Mouse (Mus musculus) lung, embryonic 14.5 days (tissue): Measurements from ENCODE around the gene Clmn. TPM values are rescaled to one million over a fixed set of nuclear protein-coding genes. Genes with fewer than 3 reads are reported as not detected.
A peak's percentile ranks its signal among the peaks of the same experiment; 100 is the strongest.

ENCODE experiments used
- ATAC-seq: fragments of 200-750 bp; cut with Nextera tagmentation; 2 replicates; pipeline ENCODE4 v1.8.0; 2017; ENCODE audit warnings: mild to moderate bottlenecking, moderate TSS enrichment, moderate library complexity; ENCODE audit not compliant: insufficient read depth
- DNase-seq: peaks from one replicate; pipeline ENCODE4 v3.0.0-alpha.2; 2015
- H3K27ac ChIP-seq: fragments of 300-500 bp; sonication (generic); 2 replicates; pipeline ENCODE4 v1.5.1; 2014; ENCODE audit warnings: low read depth, mild to moderate bottlenecking, moderate library complexity
- H3K27me3 ChIP-seq: fragments of 300-500 bp; sonication (generic); 2 replicates; pipeline ENCODE4 v1.6.1; 2014; ENCODE audit warnings: low read length, control low read depth; ENCODE audit not compliant: insufficient read depth
- H3K36me3 ChIP-seq: fragments of 300-500 bp; sonication (generic); 2 replicates; pipeline ENCODE4 v1.6.1; 2014; ENCODE audit warnings: control low read depth; ENCODE audit not compliant: insufficient read depth
- H3K4me1 ChIP-seq: fragments of 300-500 bp; sonication (generic); 2 replicates; pipeline ENCODE4 v1.6.1; 2014; ENCODE audit warnings: antibody characterized with exemption, control low read depth; ENCODE audit not compliant: insufficient read depth
- H3K4me2 ChIP-seq: fragments of 300-500 bp; sonication (generic); 2 replicates; pipeline ENCODE4 v1.6.1; 2014; ENCODE audit warnings: mild to moderate bottlenecking
- H3K4me3 ChIP-seq: fragments of 300-500 bp; sonication (generic); 2 replicates; pipeline ENCODE4 v1.5.1; 2014; ENCODE audit warnings: low read depth, low read length
- H3K9ac ChIP-seq: fragments of 300-500 bp; sonication (generic); 2 replicates; pipeline ENCODE4 v1.6.1; 2014
- H3K9me3 ChIP-seq: fragments of 300-500 bp; sonication (generic); 2 replicates; pipeline ENCODE4 v1.6.1; 2016; ENCODE audit warnings: low read depth, low read length, control low read depth
- CTCF ChIP-seq: IDR thresholded peaks from 2 replicates; pipeline ENCODE4 v1.5.1; 2016; ENCODE audit warnings: antibody characterized with exemption, low read depth
- WGBS: fragments of 180-500 bp; shearing (Covaris S2); extraction: QIAGEN DNeasy Blood & Tissue Kit; methylation state at CpG from one replicate; pipeline ENCODE4 v1.1.7; 2014; 5-methylcytosine and 5-hydroxymethylcytosine counted together
- polyA plus RNA-seq: library from polyadenylated mRNA; unstranded; fragments of >200 nt; fragmentation: Nextera tagmentation; extraction: Ambion mirVana; gene quantifications from 2 replicates; pipeline ENCODE4 v1.2.1, GENCODE M21; 2014

The Clmn gene
- polyA plus RNA-seq, 1 experiment from 2014 or later, result 2.1 TPM

DNA sequence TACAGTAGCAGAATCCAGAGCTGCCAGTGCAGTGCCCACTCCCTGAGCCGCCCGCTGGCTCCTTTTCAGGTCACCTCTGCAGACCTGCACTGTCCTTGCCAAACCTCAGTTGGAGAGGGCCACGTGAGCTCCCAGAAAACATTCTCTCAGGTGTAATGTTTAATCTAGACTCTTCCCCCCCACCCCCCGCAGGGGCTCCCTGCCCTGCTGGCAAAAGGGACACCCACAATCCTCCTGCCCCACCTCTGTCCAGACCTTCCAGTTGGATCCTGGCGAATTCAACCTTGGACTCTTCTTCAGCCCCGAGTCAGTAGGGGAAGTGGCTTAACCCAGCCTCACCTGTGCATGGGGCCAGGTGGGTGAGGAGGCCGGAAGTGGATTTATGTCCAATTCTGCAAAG, 1.2 kb downstream of the Clmn start:
- Histone ChIP-seq H3K4me2 (peak overlapping the region; percentile 99), H3K27ac (no peak overlapping the region), H3K4me3 (no peak overlapping the region; the same call in 1 of the 2 replicates), H3K9me3 (no peaks in the 10 kb centered on the region), H3K36me3 (no peaks in the 10 kb centered on the region), H3K4me1 (0 out of 2 replicates have a peak, but pooled peaks cover 3% of the 10 kb centered on the region), H3K27me3 (no peaks in the 10 kb centered on the region), H3K9ac (no peak overlapping the region)
- DNase-seq (no peak), ATAC-seq (no peak)
- 63% methylated on average over 7 of the region's 7 CpGs for whole genome bisulfite sequencing
- TF ChIP-seq CTCF, result no peak

DNA sequence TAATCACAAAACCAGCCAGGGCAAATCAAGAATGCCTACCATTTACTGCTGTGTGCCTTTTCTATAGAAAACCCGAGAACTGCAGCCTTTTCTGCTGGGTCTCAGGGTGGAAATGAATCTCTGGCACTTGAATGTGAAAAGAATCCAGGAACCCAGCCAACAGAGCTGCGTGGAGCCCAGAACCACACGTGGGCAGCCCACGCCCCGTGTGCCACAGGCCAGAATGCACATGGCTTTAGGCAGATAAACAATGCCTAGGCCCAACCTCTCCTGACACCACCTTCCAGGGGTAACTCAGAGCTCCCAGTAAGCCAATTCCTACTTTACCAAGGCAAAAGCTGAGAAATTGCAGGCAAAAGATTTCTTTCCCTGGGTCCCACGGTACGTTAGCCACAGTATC, 5.7 kb downstream of the Clmn start:
- Histone ChIP-seq H3K4me3 (no peak overlapping the region), H3K9me3 (no peaks in the 10 kb centered on the region), H3K4me2 (no peak overlapping the region), H3K27me3 (no peaks in the 10 kb centered on the region), H3K4me1 (no peaks in the 10 kb centered on the region), H3K27ac (no peak overlapping the region), H3K9ac (no peak overlapping the region), H3K36me3 (no peaks in the 10 kb centered on the region)
- no peak for TF ChIP-seq CTCF
- DNase-seq, result no peak
- ATAC-seq, result no peak
- WGBS, result 71% methylated on average over 7 of the region's 7 CpGs

DNA sequence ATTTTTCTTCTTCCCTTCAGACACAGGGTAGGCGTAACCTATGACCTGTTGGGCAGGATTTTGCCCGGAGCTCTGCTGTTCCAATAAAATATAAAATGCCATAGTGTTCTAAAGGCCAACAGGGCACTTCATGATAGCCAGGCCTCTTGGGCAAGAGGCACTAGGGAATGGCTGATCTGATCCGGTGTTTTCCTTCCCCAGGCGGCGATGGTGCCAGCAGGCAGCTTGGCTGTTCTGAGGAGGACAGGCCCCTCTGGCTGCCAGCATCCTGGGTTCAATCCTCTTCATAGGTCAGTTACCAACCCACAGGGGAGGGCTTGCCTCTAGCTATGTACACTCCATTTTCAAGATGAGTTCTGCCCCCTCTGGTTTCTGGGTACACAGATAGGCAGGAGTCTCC, 6.1 kb downstream of the Clmn start:
- H3K4me2 ChIP-seq, result no peak overlapping the region
- H3K4me1 ChIP-seq, result no peaks in the 10 kb centered on the region
- ATAC-seq, result no peak
- H3K36me3 ChIP-seq, result no peaks in the 10 kb centered on the region
- H3K9me3 ChIP-seq, result no peaks in the 10 kb centered on the region
- no peak overlapping the region for H3K4me3 ChIP-seq
- DNase-seq, result no peak
- H3K27me3 ChIP-seq, result no peaks in the 10 kb centered on the region
- WGBS, result 80% methylated on average over 5 of the region's 5 CpGs
- H3K9ac ChIP-seq, result no peak overlapping the region
- TF ChIP-seq CTCF, result no peak
- H3K27ac ChIP-seq, result no peak overlapping the region

DNA sequence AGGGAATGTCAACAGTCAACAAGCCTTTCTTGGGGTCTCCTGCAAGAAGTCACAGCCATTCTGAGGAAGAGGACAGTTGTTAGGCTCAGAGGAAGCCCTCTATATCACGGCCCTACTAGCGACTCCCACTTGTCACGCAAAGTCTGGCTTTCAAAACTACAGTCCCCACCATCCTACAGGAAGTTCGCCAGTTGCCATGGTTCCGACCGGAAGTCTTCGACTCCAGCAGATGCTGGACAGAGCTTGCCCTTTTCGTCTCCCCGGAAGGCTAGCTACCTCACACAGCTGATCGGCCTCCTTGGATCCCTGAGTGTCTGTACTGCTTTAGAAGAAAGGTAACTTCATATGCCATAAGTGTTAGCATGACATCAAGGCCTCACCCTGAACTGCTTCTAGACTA, 7.3 kb downstream of the Clmn start:
- TF ChIP-seq CTCF, result no peak
- no peak overlapping the region for H3K27ac ChIP-seq
- H3K9me3 ChIP-seq, result no peaks in the 10 kb centered on the region
- no peaks in the 10 kb centered on the region for H3K27me3 ChIP-seq
- DNase-seq (no peak), ATAC-seq (no peak)
- H3K4me1 ChIP-seq, result no peaks in the 10 kb centered on the region
- H3K4me2 ChIP-seq, result no peak overlapping the region
- no peaks in the 10 kb centered on the region for H3K36me3 ChIP-seq
- 70% methylated on average over 10 of the region's 10 CpGs for WGBS
- no peak overlapping the region for H3K4me3 ChIP-seq
- H3K9ac ChIP-seq, result no peak overlapping the region

DNA sequence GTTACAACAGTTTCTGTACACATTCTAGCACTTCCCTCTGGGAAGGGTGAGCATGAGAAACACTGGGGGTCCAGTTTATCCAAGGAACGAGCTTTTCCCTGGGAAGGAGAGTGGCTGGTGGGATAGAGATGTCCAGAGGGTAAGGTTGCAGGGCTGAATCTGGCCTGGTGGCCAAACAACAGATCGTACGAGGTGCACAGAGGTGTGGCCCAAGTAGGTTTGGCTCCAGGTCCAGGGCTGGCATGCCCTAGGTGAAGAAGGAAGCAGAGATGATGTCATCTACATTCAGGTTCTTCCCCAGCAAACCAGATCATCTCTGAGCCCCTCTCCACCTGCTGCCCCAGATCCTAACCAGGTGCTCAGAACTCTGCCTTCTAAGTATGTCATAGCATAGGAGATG, 8.3 kb downstream of the Clmn start:
- H3K27me3 ChIP-seq, result no peaks in the 10 kb centered on the region
- H3K9ac ChIP-seq, result no peak overlapping the region
- no peak overlapping the region for H3K4me2 ChIP-seq
- no peak for DNase-seq
- 55% methylated on average over 3 of the region's 3 CpGs for WGBS
- TF ChIP-seq CTCF, result no peak
- no peaks in the 10 kb centered on the region for H3K4me1 ChIP-seq
- H3K9me3 ChIP-seq, result no peaks in the 10 kb centered on the region
- no peak overlapping the region for H3K4me3 ChIP-seq
- H3K36me3 ChIP-seq, result no peaks in the 10 kb centered on the region
- ATAC-seq, result no peak
- no peak overlapping the region for H3K27ac ChIP-seq

DNA sequence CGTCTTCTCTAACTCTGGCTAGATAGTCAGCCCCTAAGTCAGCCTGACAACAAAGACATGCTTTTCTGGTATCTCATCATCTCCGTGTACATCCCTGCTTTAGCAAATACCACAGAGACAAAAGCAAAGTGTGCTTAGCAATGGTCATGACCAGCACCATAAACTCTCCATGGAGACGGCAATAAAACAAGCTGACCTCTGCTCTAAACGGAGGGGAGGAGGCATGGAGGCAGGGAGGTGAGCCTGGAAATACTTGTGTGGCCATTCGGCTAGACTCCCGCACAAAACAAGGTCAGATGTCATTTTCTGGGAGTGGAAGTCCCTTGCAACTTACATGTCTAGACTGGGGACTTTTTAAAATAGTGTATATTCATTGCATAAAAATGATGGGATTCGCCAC, 9.3 kb downstream of the Clmn start:
- no peaks in the 10 kb centered on the region for H3K36me3 ChIP-seq
- 66% methylated on average over 7 of the region's 7 CpGs for WGBS
- H3K9me3 ChIP-seq, result no peaks in the 10 kb centered on the region
- H3K27ac ChIP-seq, result no peak overlapping the region
- DNase-seq, result no peak
- TF ChIP-seq CTCF, result no peak
- no peaks in the 10 kb centered on the region for H3K27me3 ChIP-seq
- H3K4me1 ChIP-seq, result no peaks in the 10 kb centered on the region
- no peak overlapping the region for H3K9ac ChIP-seq
- H3K4me2 ChIP-seq, result no peak overlapping the region
- no peak for ATAC-seq
- no peak overlapping the region for H3K4me3 ChIP-seq

DNA sequence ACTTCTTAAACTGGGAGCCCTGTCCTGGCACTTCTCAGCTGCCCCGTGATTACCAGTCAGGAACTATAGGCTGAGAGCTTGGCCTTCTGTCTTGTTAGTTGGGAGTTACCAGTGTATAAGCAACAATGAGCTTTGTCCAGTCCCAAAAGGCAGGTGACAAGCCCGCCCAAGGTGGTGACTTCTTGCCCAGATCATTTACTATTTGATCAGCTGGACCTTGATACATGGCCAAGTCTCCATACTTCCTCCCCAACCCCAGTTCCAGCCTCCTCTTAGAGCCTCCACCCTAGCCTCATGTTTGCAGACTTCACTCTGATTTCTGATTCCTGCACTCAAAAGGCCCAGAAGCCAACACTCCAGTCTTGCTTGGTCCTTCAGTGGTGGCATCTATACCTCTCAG, 10.1 kb downstream of the Clmn start:
- 85% methylated on average over 2 of the region's 2 CpGs for WGBS
- H3K4me3 ChIP-seq, result no peak overlapping the region
- TF ChIP-seq CTCF, result no peak
- no peak for DNase-seq
- H3K27ac ChIP-seq, result no peak overlapping the region
- H3K4me1 ChIP-seq, result no peaks in the 10 kb centered on the region
- no peaks in the 10 kb centered on the region for H3K27me3 ChIP-seq
- H3K36me3 ChIP-seq, result no peaks in the 10 kb centered on the region
- no peak overlapping the region for H3K4me2 ChIP-seq
- no peak for ATAC-seq
- H3K9ac ChIP-seq, result no peak overlapping the region
- no peaks in the 10 kb centered on the region for H3K9me3 ChIP-seq

DNA sequence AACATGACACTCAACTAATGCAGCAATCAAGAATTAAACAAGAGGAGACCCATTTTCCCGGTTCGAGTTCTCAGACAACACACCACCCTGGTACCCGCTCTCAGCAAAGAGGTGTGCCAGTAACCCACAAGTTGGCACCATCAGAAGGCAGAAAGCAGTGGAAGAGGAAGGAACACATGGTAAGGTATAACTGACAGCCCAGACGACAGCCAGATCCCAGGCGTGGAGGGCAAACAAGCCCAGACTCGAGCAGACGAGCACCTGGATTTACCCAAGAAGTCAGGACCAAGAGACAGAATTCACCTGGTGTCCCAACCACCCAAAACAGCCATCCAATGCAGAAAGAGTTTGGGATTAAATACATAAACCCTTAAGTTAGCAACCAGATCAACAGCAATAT, 11.5 kb downstream of the Clmn start:
- no peak for TF ChIP-seq CTCF
- 79% methylated on average over 7 of the region's 7 CpGs for WGBS
- H3K4me2 ChIP-seq, result no peak overlapping the region

More for the DNA sequence above, 11.5 kb downstream of the Clmn start:
- Histone ChIP-seq H3K9me3 (no peaks in the 10 kb centered on the region), H3K4me1 (no peaks in the 10 kb centered on the region), H3K27ac (no peak overlapping the region), H3K4me3 (no peak overlapping the region), H3K27me3 (no peaks in the 10 kb centered on the region), H3K9ac (no peak overlapping the region), H3K36me3 (no peaks in the 10 kb centered on the region)
- DNase-seq, result no peak
- ATAC-seq, result no peak
